Comparison of ENCODE assay signal across 8 mouse cellular contexts in genomic region chr9:48618111-48618510, GRCm38 (mm10). TPM values are rescaled to one million over a fixed set of nuclear protein-coding genes. Genes with fewer than 3 reads are reported as not detected.
DNase-seq lines count a peak whose midpoint lies in the region; ATAC-seq and TF ChIP-seq lines count a peak whose summit lies in the region.

No protein-coding gene starts in this region.

- no peaks in the 10 kb centered on the region for H3K36me3 ChIP-seq in midbrain, embryonic 14.5 days (ENCODE audit: control insufficient read depth, insufficient read depth, low read length)
- no peaks in the 10 kb centered on the region for H3K36me3 ChIP-seq in midbrain, embryonic 15.5 days (replicated peaks)
- H3K36me3 ChIP-seq in embryonic facial prominence, embryonic 14.5 days (ENCODE audit: control insufficient read depth, insufficient read depth, low read length) = no peaks in the 10 kb centered on the region
- H3K36me3 ChIP-seq in heart, postnatal 0 days (replicated peaks; ENCODE audit: control insufficient read depth, insufficient read depth, low read length) = no peaks in the 10 kb centered on the region
- H3K36me3 ChIP-seq in myocyte (ENCODE audit: control insufficient read depth, insufficient read depth) = no peaks in the 10 kb centered on the region

- H3K4me1 ChIP-seq in midbrain, embryonic 14.5 days (ENCODE audit: control insufficient read depth, insufficient read depth, low read length) = no peaks in the 10 kb centered on the region
- 0 out of 2 replicates have a peak, but pooled peaks cover 9% of the 10 kb centered on the region for H3K4me1 ChIP-seq in midbrain, embryonic 15.5 days
- no peaks in the 10 kb centered on the region for H3K4me1 ChIP-seq in embryonic facial prominence, embryonic 14.5 days (ENCODE audit: control insufficient read depth, insufficient read depth, low read length)
- H3K4me1 ChIP-seq in heart, postnatal 0 days (ENCODE audit: control insufficient read depth, insufficient read depth) = peaks cover 6% of the 10 kb centered on the region; the same call in 1 of the 2 replicates

- TF ChIP-seq POLR2A in myocyte (IDR thresholded peaks at IDR 0.05; ENCODE audit: insufficient read length, low read depth) = no peak

- ATAC-seq in midbrain, embryonic 14.5 days (ENCODE audit: low FRiP score, low TSS enrichment) = no peak
- no peak for ATAC-seq in midbrain, embryonic 15.5 days (replicated peaks)
- ATAC-seq in embryonic facial prominence, embryonic 14.5 days (ENCODE audit: low read depth) = no peak
- ATAC-seq in heart, postnatal 0 days (ENCODE audit: insufficient read depth, low read depth) = peak; percentile 84
- no peak for ATAC-seq in megakaryocyte progenitor cell, adult 5-6 weeks (replicated peaks; ENCODE audit: poor library complexity)

- H3K4me3 ChIP-seq in midbrain, embryonic 14.5 days (replicated peaks; ENCODE audit: low read depth, low read length) = no peak overlapping the region
- no peak overlapping the region for H3K4me3 ChIP-seq in midbrain, embryonic 15.5 days
- no peak overlapping the region for H3K4me3 ChIP-seq in embryonic facial prominence, embryonic 14.5 days (ENCODE audit: low read depth, low read length)
- H3K4me3 ChIP-seq in heart, postnatal 0 days (ENCODE audit: low read depth, low read length) = no peak overlapping the region
- no peak overlapping the region for H3K4me3 ChIP-seq in myocyte

- no peaks in the 10 kb centered on the region for H3K79me2 ChIP-seq in myocyte (ENCODE audit: control insufficient read depth, insufficient read depth)

- no peaks in the 10 kb centered on the region for H3K27me3 ChIP-seq in midbrain, embryonic 14.5 days (ENCODE audit: control insufficient read depth, insufficient read depth, low read length)
- H3K27me3 ChIP-seq in midbrain, embryonic 15.5 days (replicated peaks) = no peaks in the 10 kb centered on the region
- H3K27me3 ChIP-seq in embryonic facial prominence, embryonic 14.5 days (replicated peaks; ENCODE audit: control insufficient read depth, insufficient read depth, low read length) = no peaks in the 10 kb centered on the region
- H3K27me3 ChIP-seq in heart, postnatal 0 days (ENCODE audit: control insufficient read depth, insufficient read depth, low read length) = no peaks in the 10 kb centered on the region
- H3K27me3 ChIP-seq in myocyte (ENCODE audit: control insufficient read depth, insufficient read depth, insufficient read length) = no peaks in the 10 kb centered on the region

- H3K9me3 ChIP-seq in midbrain, embryonic 14.5 days (ENCODE audit: control insufficient read depth, low read length) = no peaks in the 10 kb centered on the region
- H3K9me3 ChIP-seq in midbrain, embryonic 15.5 days = no peaks in the 10 kb centered on the region
- H3K9me3 ChIP-seq in embryonic facial prominence, embryonic 14.5 days (ENCODE audit: control insufficient read depth, low read length) = no peaks in the 10 kb centered on the region
- no peaks in the 10 kb centered on the region for H3K9me3 ChIP-seq in heart, postnatal 0 days (replicated peaks; ENCODE audit: control insufficient read depth, low read length)

- 86% methylated on average over 8 of the region's 8 CpGs for WGBS in midbrain, embryonic 14.5 days
- WGBS in midbrain, embryonic 15.5 days = 81% methylated on average over 8 of the region's 8 CpGs
- WGBS in embryonic facial prominence, embryonic 14.5 days = 73% methylated on average over 8 of the region's 8 CpGs
- WGBS in heart, postnatal 0 days = 30% methylated on average over 8 of the region's 8 CpGs

- H3ac ChIP-seq in myocyte (ENCODE audit: control insufficient read depth, insufficient read length) = no peak overlapping the region

- H3K9ac ChIP-seq in midbrain, embryonic 14.5 days (replicated peaks; ENCODE audit: low read length) = no peak overlapping the region
- H3K9ac ChIP-seq in midbrain, embryonic 15.5 days = no peak overlapping the region
- H3K9ac ChIP-seq in embryonic facial prominence, embryonic 14.5 days (ENCODE audit: low read depth, low read length) = 0 out of 2 replicates have a peak overlapping the region, but pooled peaks have one; percentile 30
- no peak overlapping the region for H3K9ac ChIP-seq in heart, postnatal 0 days (replicated peaks; ENCODE audit: low read depth, low read length)

- H3K4me2 ChIP-seq in midbrain, embryonic 14.5 days (ENCODE audit: low read length) = peak overlapping the region; percentile 31; the same call in 1 of the 2 replicates
- H3K4me2 ChIP-seq in midbrain, embryonic 15.5 days = no peak overlapping the region
- H3K4me2 ChIP-seq in embryonic facial prominence, embryonic 14.5 days (ENCODE audit: low read depth, low read length) = peak overlapping the region; percentile 26; the same call in 1 of the 2 replicates
- peak overlapping the region; percentile 52 for H3K4me2 ChIP-seq in heart, postnatal 0 days (ENCODE audit: low read depth, low read length)
- peak overlapping the region; percentile 39 for H3K4me2 ChIP-seq in myocyte (ENCODE audit: low read depth)

- no peak for TF ChIP-seq EP300 in heart, postnatal 0 days (IDR thresholded peaks at IDR 0.05; ENCODE audit: low read depth)

- TF ChIP-seq CTCF in heart, postnatal 0 days (IDR thresholded peaks at IDR 0.05; ENCODE audit: low read depth) = no peak

- H3K27ac ChIP-seq in midbrain, embryonic 14.5 days (replicated peaks; ENCODE audit: low read depth, low read length) = no peak overlapping the region
- no peak overlapping the region for H3K27ac ChIP-seq in midbrain, embryonic 15.5 days
- no peak overlapping the region for H3K27ac ChIP-seq in embryonic facial prominence, embryonic 14.5 days (replicated peaks; ENCODE audit: low read depth, low read length)
- H3K27ac ChIP-seq in heart, postnatal 0 days (ENCODE audit: low read depth) = peak overlapping the region; percentile 60

- DNase-seq in midbrain, embryonic 14.5 days = no peak
- DNase-seq in embryonic facial prominence, embryonic 14.5 days (ENCODE audit: low spot score) = peak; percentile 40
- peak; percentile 68 for DNase-seq in heart, postnatal 0 days (ENCODE audit: low spot score)
- no peak for DNase-seq in right cerebral cortex, postnatal 25 days
- DNase-seq in right cerebral cortex, postnatal 14 days = no peak

TF ChIP-seq in myocyte, 11 proteins besides CTCF, POLR2A, EP300 and RAD21:
- TF ChIP-seq MAX (IDR thresholded peaks at IDR 0.05; ENCODE audit: low read depth) = no peak
- no peak for TF ChIP-seq USF1 (IDR thresholded peaks at IDR 0.05; ENCODE audit: low read depth)
- no peak for TF ChIP-seq SRF (IDR thresholded peaks at IDR 0.05; ENCODE audit: control insufficient read depth, insufficient read length, low read depth)
- no peak for TF ChIP-seq POLR2AphosphoS2 (IDR thresholded peaks at IDR 0.05; ENCODE audit: insufficient read length, low read depth)
- no peak for TF ChIP-seq MYOG (IDR thresholded peaks at IDR 0.05; ENCODE audit: control insufficient read depth in 1 of 3, insufficient read depth in 1 of 3, insufficient read length in 2 of 3, low read depth in 2 of 3)
- no peak for TF ChIP-seq MYOD1 (IDR thresholded peaks at IDR 0.05; ENCODE audit: control insufficient read depth in 1 of 3, insufficient read length in 2 of 3, low read depth in 2 of 3)
- TF ChIP-seq REST (IDR thresholded peaks at IDR 0.05; ENCODE audit: insufficient read depth, insufficient read length) = no peak
- TF ChIP-seq CEBPB (IDR thresholded peaks at IDR 0.05; ENCODE audit: insufficient read depth, poor library complexity, severe bottlenecking) = no peak
- no peak for TF ChIP-seq E2F4 (IDR thresholded peaks at IDR 0.05; ENCODE audit: insufficient read depth)
- no peak for TF ChIP-seq TCF12 (IDR thresholded peaks at IDR 0.05; ENCODE audit: insufficient read depth, poor library complexity, severe bottlenecking)
TF ChIP-seq in myocyte: peak in this region for 0.

RNA-seq across cellular contexts. Expression of gene Nnmt, which starts 13.2 kb away (rescaled TPM):
- polyA plus RNA-seq in midbrain, embryonic 14.5 days (2014; fragmentation: Nextera tagmentation; extraction: Ambion mirVana) = 0.99 and 1.0 TPM in 2 replicates
- 1.4 and 2.4 TPM in 2 replicates for polyA plus RNA-seq in midbrain, embryonic 15.5 days (2015; fragmentation: Nextera tagmentation; extraction: Ambion mirVana)
- polyA plus RNA-seq in embryonic facial prominence, embryonic 14.5 days (2014; fragmentation: Nextera tagmentation; extraction: Ambion mirVana) = 12.8 and 18.0 TPM in 2 replicates
- 2.1 and 7.5 TPM in 2 replicates for total RNA-seq in heart, postnatal 0 days (2014; rRNA removed; ENCODE audit: low replicate concordance)
- polyA plus RNA-seq in heart, postnatal 0 days (2015; fragmentation: Nextera tagmentation; extraction: Ambion mirVana) = 12.0 and 12.4 TPM in 2 replicates
- 4.3 TPM for polyA plus RNA-seq in myocyte (2012; fragmentation: generic; extraction: Trizol)
- total RNA-seq in megakaryocyte progenitor cell, adult 5-6 weeks (2015) = 0.98 TPM in 1 of 2 replicates, not detected in the other
- not detected in 2 replicates for total RNA-seq in megakaryocyte progenitor cell, adult 5-6 weeks (2017)

Comparison
In these comparisons a context has a peak if more than half of its experiments do, and no peak if none do; other contexts are left out.
1. DNase-seq: peak in embryonic facial prominence, embryonic 14.5 days (single experiment) and heart, postnatal 0 days (single experiment); none in midbrain, embryonic 14.5 days (single experiment), right cerebral cortex, postnatal 25 days (single experiment) and right cerebral cortex, postnatal 14 days (single experiment).